Comparison of ENCODE assay signal across 8 mouse cellular contexts in genomic region chr1:71653400-71654159, GRCm38 (mm10). TPM values are rescaled to one million over a fixed set of nuclear protein-coding genes. Genes with fewer than 3 reads are reported as not detected.
DNase-seq lines count a peak whose midpoint lies in the region; ATAC-seq lines count a peak whose summit lies in the region.

No protein-coding gene starts in this region.

- 0% methylated on average over 24 of the region's 24 CpGs for WGBS in forebrain, embryonic 16.5 days
- WGBS in intestine, embryonic 16.5 days: under 1% methylated on average over 24 of the region's 24 CpGs
- WGBS in stomach, embryonic 16.5 days: under 1% methylated on average over 24 of the region's 24 CpGs

- H3K27ac ChIP-seq in forebrain, embryonic 16.5 days (ENCODE audit: low read length): no peak overlapping the region
- peak overlapping the region; percentile 87 for H3K27ac ChIP-seq in intestine, embryonic 16.5 days (ENCODE audit: low read length)
- H3K27ac ChIP-seq in stomach, embryonic 16.5 days (ENCODE audit: low read length): peak overlapping the region; percentile 89

- DNase-seq in 3134 (ENCODE audit: extremely low read depth, insufficient read length, low spot score): peak; percentile 73
- DNase-seq in Muller cell, postnatal 12 days (ENCODE audit: inconsistent ontology term): peak; percentile 56
- DNase-seq in lung, postnatal 14 days: peak; percentile 21
- no peak for DNase-seq in left cerebral cortex, postnatal 10 days (ENCODE audit: extremely low spot score in 1 of 2, low spot score in 2 of 2)
- no peak for DNase-seq in spleen, postnatal 36 days (ENCODE audit: low spot score in 2 of 2)

- no peaks in the 10 kb centered on the region; the same call in 1 of the 2 replicates for H3K27me3 ChIP-seq in forebrain, embryonic 16.5 days (replicated peaks; ENCODE audit: control insufficient read depth, insufficient read depth, low read length)
- H3K27me3 ChIP-seq in intestine, embryonic 16.5 days (replicated peaks; ENCODE audit: control insufficient read depth, insufficient read depth, low read length): no peaks in the 10 kb centered on the region
- H3K27me3 ChIP-seq in stomach, embryonic 16.5 days (ENCODE audit: control insufficient read depth, insufficient read depth, low read length): no peaks in the 10 kb centered on the region

- peak; percentile 16; the same call in 1 of the 2 replicates for ATAC-seq in forebrain, embryonic 16.5 days
- ATAC-seq in intestine, embryonic 16.5 days: peak; percentile 21
- peak; percentile 26 for ATAC-seq in stomach, embryonic 16.5 days (ENCODE audit: insufficient read depth, low FRiP score)

- H3K4me3 ChIP-seq in forebrain, embryonic 16.5 days (replicated peaks; ENCODE audit: low read length): peak overlapping the region; percentile 61
- H3K4me3 ChIP-seq in intestine, embryonic 16.5 days (ENCODE audit: low read length): peak overlapping the region; percentile 68
- peak overlapping the region; percentile 75 for H3K4me3 ChIP-seq in stomach, embryonic 16.5 days (replicated peaks; ENCODE audit: low read length)

- H3K9ac ChIP-seq in forebrain, embryonic 16.5 days (replicated peaks; ENCODE audit: low read depth, low read length): peak overlapping the region; percentile 69
- H3K9ac ChIP-seq in intestine, embryonic 16.5 days (ENCODE audit: low read depth, low read length): peak overlapping the region; percentile 83
- H3K9ac ChIP-seq in stomach, embryonic 16.5 days (ENCODE audit: low read length): peak overlapping the region; percentile 82

- H3K36me3 ChIP-seq in forebrain, embryonic 16.5 days (ENCODE audit: control insufficient read depth, insufficient read depth): no peaks in the 10 kb centered on the region
- H3K36me3 ChIP-seq in intestine, embryonic 16.5 days (ENCODE audit: control insufficient read depth, insufficient read depth, low read length): no peaks in the 10 kb centered on the region
- H3K36me3 ChIP-seq in stomach, embryonic 16.5 days (ENCODE audit: control insufficient read depth, insufficient read depth, low read length): no peaks in the 10 kb centered on the region

- intact Hi-C loops in left cerebral cortex, postnatal 10 days (cut with DNase I): no loop called here

- H3K4me2 ChIP-seq in forebrain, embryonic 16.5 days (ENCODE audit: low read length): peak overlapping the region; percentile 97
- H3K4me2 ChIP-seq in intestine, embryonic 16.5 days (ENCODE audit: low read depth, low read length): peak overlapping the region; percentile 94
- H3K4me2 ChIP-seq in stomach, embryonic 16.5 days (ENCODE audit: low read depth, low read length): peak overlapping the region; percentile 71

- peaks cover 12% of the 10 kb centered on the region for H3K4me1 ChIP-seq in forebrain, embryonic 16.5 days (replicated peaks; ENCODE audit: control insufficient read depth, insufficient read depth, low read length)
- H3K4me1 ChIP-seq in intestine, embryonic 16.5 days (ENCODE audit: control insufficient read depth, insufficient read depth, low read length): peaks cover 12% of the 10 kb centered on the region
- H3K4me1 ChIP-seq in stomach, embryonic 16.5 days (ENCODE audit: control insufficient read depth, insufficient read depth, low read length): peaks cover 8% of the 10 kb centered on the region; the same call in 1 of the 2 replicates

- no peaks in the 10 kb centered on the region for H3K9me3 ChIP-seq in forebrain, embryonic 16.5 days (ENCODE audit: control insufficient read depth, low read length)
- no peaks in the 10 kb centered on the region for H3K9me3 ChIP-seq in intestine, embryonic 16.5 days (ENCODE audit: control insufficient read depth, low read length)
- no peaks in the 10 kb centered on the region for H3K9me3 ChIP-seq in stomach, embryonic 16.5 days (replicated peaks; ENCODE audit: control insufficient read depth, low read length)

RNA-seq across cellular contexts. Expression of gene Fn1, which starts 0.6 kb away (rescaled TPM):
- polyA plus RNA-seq in forebrain, embryonic 16.5 days (2015; fragmentation: Nextera tagmentation; extraction: Ambion mirVana): 39.4 and 47.5 TPM in 2 replicates
- polyA plus RNA-seq in intestine, embryonic 16.5 days (2015; fragmentation: Nextera tagmentation; extraction: Ambion mirVana): 63.2 and 64.2 TPM in 2 replicates
- 183 and 217 TPM in 2 replicates for polyA plus RNA-seq in stomach, embryonic 16.5 days (2015; fragmentation: Nextera tagmentation; extraction: Ambion mirVana)
- 100 to 1,000 TPM; 109 to 121 TPM for total RNA-seq in left cerebral cortex, postnatal 10 days (2021)

Comparison
In these comparisons a context has a peak if more than half of its experiments do, and no peak if none do; other contexts are left out.
1. DNase-seq: peak in 3134 (single experiment), Muller cell, postnatal 12 days (single experiment) and lung, postnatal 14 days (single experiment); none in left cerebral cortex, postnatal 10 days (0 of 2) and spleen, postnatal 36 days (0 of 2).
2. Peak in every context shown above with its lines, with median percentiles within 50 percentile points of each other: ATAC-seq, H3K4me2 ChIP-seq, H3K4me3 ChIP-seq and H3K9ac ChIP-seq.